Mouse (Mus musculus) liver, adult (tissue): ENCODE measurements around the gene Borcs5.

Experiments
- GATA4 ChIP-seq: IDR thresholded peaks from 2 replicates; pipeline ENCODE4 v1.6.1; 2014; ENCODE audit warnings: mild to moderate bottlenecking, low read length; ENCODE audit not compliant: insufficient replicate concordance

The Borcs5 gene

DNA sequence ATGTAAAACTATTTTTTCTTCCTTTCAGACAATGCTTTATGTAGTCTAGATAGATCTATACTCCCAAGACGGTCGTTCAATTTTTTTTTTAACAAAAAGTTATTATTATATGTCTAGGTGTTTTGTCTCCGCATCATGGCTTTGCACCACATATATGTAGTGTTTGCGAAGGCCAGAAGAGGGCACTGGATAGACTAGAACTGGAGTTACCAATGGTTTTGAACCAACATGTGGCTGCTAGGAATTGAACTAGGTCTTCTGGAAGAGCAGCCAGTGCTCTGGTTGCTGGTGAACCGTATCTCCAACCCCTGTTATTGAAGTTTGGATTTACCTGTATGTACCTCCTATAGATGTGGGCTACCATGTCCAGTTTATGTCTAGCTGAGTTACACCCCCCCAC lies 4.0 kb downstream of the Borcs5 start:
- TF ChIP-seq GATA4, result no peak

DNA sequence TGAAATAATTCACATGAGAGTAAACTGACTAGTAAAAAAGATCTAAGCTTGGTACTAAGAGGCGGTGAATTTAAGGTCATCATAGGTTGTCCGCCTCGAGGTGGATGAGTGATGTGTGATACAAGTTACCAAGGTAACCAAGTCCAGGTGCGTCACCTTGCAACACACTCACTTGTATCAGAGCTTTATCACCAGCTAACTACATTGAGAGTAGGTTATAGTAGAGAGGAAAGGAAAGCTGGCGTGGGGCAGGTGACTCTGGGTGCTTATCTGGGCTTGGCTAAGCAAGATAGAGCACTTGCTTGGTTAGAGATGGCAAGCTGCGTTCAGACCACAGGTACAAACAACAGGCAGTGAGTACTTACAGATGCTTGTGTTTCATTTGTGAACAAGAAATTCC lies 7.5 kb downstream of the Borcs5 start:
- no peak for TF ChIP-seq GATA4

- TF ChIP-seq GATA4, result no peak
Measured at GRCm38 (mm10) chr6:134647621-134648020, 8.3 kb downstream of the Borcs5 start.

GRCm38 (mm10) chr6:134648356-134648755 lies 9.0 kb downstream of the Borcs5 start:
- TF ChIP-seq GATA4, result no peak

- no peak for TF ChIP-seq GATA4
Measured at GRCm38 (mm10) chr6:134656527-134656926, 17.2 kb downstream of the Borcs5 start.

GRCm38 (mm10) chr6:134659108-134659958 lies 20.0 kb downstream of the Borcs5 start:
- TF ChIP-seq GATA4, result no peak

- no peak for TF ChIP-seq GATA4
Measured at GRCm38 (mm10) chr6:134660714-134661406, 21.6 kb downstream of the Borcs5 start.

GRCm38 (mm10) chr6:134664573-134664972 lies 25.3 kb downstream of the Borcs5 start:
- peak; percentile 96 for TF ChIP-seq GATA4

DNA sequence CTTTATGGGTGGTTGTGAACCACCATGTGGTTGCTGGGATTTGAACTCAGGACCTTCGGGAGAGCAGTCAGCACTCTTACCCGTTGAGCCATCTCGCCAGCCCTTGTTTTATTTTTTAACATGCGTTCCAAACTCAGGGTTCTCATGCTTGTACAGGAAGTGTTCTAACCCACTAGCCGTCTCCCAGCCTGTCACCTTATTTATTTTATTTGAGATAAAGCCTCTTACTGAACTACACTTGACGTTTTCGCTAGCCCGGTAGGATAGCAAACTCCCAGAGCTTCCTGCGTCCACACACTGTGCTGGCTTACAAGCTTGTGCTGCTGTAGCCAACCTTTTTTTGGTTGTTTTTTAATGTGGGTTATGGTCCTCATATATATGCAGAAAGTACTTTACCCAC lies 26.5 kb downstream of the Borcs5 start:
- no peak for TF ChIP-seq GATA4

- TF ChIP-seq GATA4, result no peak
Measured at GRCm38 (mm10) chr6:134668519-134668918, 29.2 kb downstream of the Borcs5 start.

GRCm38 (mm10) chr6:134669179-134669865 lies 30.0 kb downstream of the Borcs5 start:
- no peak for TF ChIP-seq GATA4

DNA sequence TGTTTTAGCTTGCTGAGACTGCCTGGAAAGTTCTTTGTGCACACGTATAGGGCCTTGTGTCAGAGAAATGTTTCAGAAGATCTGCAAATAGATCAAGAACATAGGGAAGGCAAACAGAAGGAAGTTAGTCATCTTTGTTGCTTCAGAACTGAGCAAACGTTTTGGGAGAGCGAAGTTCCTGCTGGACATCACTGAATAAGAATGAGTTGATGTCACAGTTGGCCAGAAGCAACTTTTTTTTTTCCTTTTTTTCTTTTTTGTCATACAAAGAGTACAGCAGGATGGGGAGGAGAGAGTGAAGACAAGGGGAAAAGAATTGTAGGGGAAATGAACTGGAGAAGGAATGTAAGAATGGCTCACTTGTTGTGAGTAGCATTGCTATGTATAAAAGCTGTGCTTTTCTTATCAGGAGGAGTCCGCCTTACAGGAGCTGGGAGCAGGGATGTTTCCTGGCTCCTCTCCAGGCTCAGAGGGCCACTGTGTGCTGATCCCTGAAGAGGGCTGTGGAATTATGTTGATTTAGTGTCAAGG lies 31.6 kb downstream of the Borcs5 start:
- TF ChIP-seq GATA4, result no peak

DNA sequence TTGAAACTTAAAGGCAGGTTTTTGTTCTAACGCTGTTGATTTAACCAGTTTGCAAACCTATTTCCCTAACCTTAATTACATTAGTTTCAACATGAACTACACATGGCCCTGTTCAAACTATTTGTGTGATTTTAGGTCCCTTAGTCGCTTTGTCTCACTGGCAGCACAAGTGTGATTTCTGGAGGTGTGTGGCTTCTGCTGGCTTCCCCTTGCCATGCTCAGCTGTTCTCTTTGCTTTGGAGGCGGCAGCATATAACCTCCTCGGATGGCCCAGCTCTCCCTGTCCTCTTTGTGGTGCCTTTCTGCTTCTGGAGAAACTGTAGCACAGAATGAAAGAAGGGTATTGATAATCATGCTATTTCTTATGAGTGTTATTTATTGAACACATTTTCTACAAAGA lies 38.2 kb downstream of the Borcs5 start:
- no peak for TF ChIP-seq GATA4

DNA sequence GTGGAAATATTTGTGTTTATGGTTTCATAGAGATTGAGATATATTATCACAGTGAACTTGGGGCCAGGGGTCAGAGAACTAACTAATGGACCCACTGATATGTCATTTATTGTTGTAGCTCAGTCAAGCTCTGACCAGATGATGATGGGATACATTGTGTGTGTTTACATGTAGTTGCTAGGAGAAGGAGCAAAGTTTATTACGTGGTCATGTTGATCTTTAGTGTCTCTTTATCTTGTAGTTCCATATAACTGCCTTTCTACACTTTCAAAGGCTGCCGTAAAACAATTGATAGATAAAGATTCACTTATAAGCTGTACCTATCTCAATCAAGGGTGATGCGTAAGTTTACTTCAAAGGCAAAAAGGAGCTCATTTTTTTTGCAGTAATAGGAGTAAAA lies 38.7 kb downstream of the Borcs5 start:
- no peak for TF ChIP-seq GATA4

- no peak for TF ChIP-seq GATA4
Measured at GRCm38 (mm10) chr6:134684354-134684915, 45.1 kb downstream of the Borcs5 start.
